Mouse (Mus musculus): ENCODE measurements at regions not wholly inside any gene's neighbourhood (a gene's known extent, or its start where the extent isn't known, plus 50 kb on each side); places are given as distances from the start of the nearest gene placed in this dataset.
A peak's percentile ranks its signal among the peaks of the same experiment; 100 is the strongest.

DNA sequence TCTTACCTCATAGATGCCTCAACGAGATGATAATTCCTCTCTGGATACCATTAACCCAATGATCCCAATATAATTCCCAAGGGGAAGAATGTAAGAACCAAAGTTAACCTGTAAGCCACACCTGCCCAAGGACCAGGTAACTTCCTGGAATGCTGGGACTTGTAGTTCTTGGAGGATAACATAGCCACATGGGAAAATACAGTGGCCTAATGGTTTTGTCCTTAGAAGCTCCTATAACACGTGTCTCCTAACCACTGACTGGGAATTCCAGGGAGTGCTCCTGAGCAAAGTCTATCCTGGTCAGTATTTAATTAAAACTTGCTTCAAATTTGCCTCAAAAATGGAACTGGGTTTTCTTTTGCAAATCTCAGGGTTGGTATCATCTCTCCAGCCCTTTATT, 119.9 kb downstream of the Evx1 start:
- no peak for DNase-seq

DNA sequence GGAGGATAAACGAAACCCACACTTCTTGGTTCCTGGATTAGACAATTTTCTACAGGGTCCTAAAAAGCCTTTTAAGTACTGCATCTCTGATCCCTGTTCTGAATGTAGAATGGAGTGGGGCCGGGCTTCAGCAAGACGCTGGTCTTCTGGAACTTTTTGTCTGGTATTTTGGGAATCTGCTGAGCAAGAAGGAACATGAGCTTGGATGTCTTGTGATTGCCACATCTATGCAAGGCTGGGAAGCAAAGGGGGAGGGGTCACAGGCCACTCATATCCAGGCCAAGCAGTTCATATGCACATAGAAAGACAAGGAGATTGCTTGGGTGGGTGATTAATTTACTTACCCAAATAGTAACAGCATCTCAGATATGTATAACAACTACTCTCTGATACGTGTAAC, 121.5 kb downstream of the Evx1 start:
- DNase-seq = peak; percentile 51

DNA sequence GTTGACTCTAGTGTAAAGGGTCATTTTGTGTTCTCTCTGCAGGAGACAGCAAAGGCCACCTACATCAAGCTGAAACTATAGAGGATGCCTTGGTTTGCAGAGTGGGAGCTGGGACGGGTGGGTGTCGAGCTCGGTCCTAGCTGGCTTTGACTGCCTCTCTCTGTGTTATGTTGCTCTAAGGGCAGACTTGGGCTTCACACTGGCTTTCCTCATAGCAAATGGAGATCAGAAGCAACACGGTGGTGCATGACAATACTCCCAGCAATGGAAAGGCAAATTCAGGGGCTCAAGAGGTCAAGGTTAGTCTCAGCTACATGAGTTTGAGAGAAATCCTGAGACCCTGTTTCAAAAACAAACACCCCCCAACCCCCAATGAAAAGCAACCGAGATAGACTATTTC, 122.1 kb downstream of the Evx1 start:
- DNase-seq = no peak

- DNase-seq = peak; percentile 35
These were observed 125.1 kb downstream of the Evx1 start for GRCm38 (mm10) chr6:52438366-52438765.

DNA sequence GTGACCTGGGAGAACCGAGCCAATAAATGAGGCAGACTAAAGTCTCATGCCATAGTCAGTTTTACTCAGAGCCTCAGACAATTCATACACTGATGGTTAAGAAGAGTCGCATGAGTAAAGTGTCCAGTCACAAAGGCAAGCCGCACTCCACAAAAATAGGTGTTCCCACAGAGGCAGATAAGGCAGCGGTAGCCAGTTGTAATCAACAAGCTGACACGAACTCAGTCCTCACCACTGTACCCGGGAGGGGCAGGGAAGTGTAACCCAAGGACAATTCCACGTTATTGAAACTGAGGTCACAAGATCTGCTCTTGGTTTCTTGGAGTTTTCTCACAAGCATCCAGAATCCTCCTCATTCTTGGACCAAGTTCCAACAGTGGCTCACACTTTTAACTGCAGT, 125.9 kb downstream of the Evx1 start:
- no peak for DNase-seq

- no peak for DNase-seq
These were observed 126.9 kb downstream of the Evx1 start for GRCm38 (mm10) chr6:52440160-52440559.

DNA sequence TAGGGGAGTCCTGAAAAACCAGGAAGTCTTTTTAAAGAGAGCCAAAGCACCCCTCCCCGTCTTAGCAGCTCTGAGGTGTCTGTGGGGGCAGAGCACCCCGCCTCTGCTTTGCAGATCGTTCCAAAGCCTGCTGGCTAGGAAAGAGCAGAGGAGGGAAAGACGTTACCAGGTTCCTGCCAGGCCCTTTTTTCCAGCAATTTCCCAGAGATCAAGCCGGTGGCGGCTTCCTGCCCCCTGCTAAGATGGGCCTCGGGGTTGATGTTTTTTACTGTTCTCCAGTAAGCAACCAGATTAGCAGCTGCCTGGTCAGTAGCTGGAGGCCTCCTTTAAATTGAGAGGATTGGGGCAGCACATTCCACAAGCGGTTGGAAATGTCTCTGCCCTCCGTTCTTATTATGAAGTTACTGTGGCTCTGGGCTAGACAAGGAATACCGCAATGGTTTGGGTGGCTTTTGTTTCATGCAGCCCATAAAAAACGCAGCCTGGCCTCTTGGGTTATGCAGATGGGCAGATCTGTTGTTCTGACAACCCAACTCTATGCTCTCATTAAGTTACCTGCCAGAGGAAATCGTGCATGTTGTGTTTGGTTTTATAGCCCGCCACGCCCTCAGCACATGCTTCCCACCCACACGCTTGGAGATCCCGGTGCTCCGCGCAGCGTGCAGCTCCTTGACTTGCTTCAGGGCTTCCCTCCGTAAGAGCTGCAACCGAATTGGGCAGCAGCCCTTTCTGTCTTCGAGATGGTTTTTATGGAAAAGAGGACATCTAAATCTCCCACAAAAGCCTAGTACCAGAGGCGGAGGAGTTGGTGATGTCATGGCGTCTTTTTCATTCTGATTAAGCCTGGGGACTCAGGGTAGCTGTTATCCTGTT, 130.1 kb downstream of the Evx1 start:
- no peak for DNase-seq

DNA sequence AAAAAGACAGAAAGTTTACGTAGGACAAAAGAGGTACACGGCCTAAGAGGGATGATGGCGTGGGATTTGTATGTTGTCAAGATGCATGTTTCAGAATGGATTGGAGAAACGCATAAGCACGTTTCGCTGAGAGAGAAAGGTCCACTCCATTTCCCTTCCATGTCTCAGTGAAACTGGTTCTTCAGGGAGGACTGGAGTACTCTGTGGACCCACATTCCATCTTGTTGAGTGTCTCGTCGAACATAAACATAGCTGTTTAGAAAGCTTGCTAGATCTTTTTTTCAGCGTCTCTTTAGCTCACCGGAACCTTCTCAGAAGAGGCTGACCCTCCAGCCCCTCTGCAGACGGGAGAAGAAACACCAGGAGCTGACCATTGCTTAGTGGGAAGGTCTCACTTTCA, 145.5 kb downstream of the Evx1 start:
- no peak for DNase-seq

- no peak for DNase-seq
These were observed 147.9 kb downstream of the Evx1 start for GRCm38 (mm10) chr6:52461186-52461585.

- DNase-seq = no peak
These were observed 150.1 kb downstream of the Evx1 start for GRCm38 (mm10) chr6:52463369-52463768.

DNA sequence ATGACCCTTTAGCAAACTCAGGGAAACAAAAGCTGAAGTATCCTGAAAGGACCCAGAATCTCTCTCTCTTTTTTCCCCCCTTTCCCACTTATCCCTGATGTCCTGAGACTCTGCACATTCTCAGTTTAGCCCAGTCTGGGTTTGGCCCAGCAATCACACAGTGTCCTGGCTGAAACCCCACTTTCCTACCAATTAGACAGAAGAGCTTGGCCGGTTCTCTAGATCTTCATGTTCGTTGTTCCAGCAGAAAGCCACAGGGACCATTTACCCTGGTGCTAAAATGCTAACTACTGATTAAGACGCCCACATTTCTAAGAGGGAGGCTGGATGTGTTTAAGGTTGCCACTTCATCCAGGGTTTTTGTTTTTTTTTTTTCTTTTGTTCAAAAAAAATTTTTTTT, 151.3 kb downstream of the Evx1 start:
- DNase-seq = peak; percentile 45

- no peak for DNase-seq
These were observed 152.7 kb downstream of the Evx1 start for GRCm38 (mm10) chr6:52465834-52466525.

DNA sequence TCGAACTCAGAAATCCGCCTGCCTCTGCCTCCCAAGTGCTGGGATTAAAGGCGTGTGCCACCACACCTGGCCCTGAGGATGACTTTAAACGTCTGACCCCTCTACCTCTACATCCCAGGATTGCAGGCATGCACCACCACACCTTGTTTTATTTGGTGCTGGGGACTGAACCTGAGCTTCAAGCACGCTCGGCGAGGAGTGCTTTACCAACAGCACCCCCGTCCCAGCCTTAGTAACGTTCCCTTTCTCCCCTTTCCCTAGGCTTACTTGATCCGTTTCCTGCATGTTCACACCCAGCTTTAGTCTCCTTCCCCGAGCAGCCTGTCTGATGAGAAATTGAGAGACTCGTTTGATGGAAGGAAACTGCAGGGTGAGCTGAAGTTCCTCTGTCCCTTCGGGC, 157.5 kb downstream of the Evx1 start:
- DNase-seq = no peak

DNA sequence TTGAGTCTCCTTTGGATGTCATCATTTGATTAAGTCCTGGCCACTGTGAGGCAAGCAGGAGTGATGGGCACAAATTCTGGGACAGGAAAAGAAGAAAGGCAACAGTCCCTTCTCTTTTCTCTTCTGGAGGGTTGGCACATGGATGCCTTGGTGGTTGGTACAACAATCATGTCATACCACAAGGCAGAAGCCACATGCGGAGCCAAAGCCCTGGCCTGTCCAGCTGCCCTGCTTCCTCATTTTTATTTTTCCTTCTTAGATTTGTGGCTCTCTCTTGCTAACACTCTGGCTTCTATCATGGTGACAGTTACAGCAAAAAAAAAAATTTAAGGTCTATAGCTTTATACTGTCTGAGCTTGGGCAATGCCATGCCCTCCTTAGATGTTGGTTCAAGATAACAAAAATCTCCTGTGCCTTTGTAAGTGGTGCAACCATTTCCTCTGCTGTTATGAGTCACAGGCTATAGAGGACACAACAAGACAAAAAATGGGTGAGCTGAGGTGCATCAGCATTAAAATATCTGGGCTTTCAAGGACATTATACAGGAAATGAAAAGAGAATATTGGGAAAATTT, 158.2 kb downstream of the Evx1 start:
- no peak for DNase-seq

- DNase-seq = no peak
These were observed 158.7 kb downstream of the Evx1 start for GRCm38 (mm10) chr6:52472008-52472407.

GRCm38 (mm10) chr6:52473042-52473589, 159.8 kb downstream of the Evx1 start:
- no peak for DNase-seq

- DNase-seq = peak; percentile 11
These were observed 160.6 kb downstream of the Evx1 start for GRCm38 (mm10) chr6:52473924-52474323.

GRCm38 (mm10) chr6:52475676-52476075, 162.4 kb downstream of the Evx1 start:
- DNase-seq = no peak

- no peak for DNase-seq
These were observed 163.3 kb downstream of the Hibadh start for GRCm38 (mm10) chr6:52476907-52477306.

- DNase-seq = peak; percentile 30
These were observed 162.8 kb downstream of the Hibadh start for GRCm38 (mm10) chr6:52477380-52477779.

- DNase-seq = no peak
These were observed 161.6 kb downstream of the Hibadh start for GRCm38 (mm10) chr6:52478624-52479023.

DNA sequence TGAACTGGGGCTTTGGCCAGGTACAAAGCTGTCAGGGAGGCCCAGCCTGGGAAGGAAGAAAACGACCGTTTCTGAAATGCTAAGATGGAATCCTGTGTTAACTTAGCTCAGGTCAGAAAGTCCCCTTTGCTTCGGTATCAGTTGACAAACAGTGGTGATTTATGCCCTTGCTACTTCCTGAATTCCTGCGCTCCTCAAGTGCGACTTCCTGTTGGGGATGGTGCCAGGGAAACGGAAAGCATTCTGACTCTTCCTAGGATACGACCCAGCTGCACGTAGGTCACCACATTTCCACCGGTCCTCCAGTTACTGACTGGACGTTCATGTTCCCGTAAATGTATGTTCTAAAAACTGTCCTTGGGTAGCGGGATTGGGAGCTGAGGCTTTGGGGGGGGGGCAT, 161.0 kb downstream of the Hibadh start:
- DNase-seq = peak; percentile 87

GRCm38 (mm10) chr6:52481975-52482374, 158.2 kb downstream of the Hibadh start:
- no peak for DNase-seq

GRCm38 (mm10) chr6:52486146-52486545, 154.0 kb downstream of the Hibadh start:
- DNase-seq = no peak
